In the genomic region with DNA sequence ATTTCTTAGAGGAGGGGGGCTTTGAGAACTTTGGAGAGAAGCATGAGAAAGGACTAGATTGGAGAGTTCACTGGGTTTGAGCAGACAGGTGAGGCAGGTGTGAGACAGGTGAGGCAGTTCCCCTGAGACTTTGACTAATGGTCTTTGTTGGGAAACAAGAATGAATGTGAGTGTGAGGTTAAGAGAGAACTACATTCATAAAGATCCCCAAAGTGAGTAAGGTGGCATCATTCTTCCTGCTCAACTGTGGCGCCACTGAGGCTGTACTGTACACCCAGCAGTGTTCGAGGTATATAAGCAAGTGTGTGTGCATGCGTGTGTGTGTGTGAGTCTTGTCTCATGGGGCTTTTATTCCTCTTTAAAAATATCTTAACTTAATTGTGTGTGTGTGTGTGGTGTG, we compare ENCODE assay signal across 35 mouse cellular contexts. TPM values are rescaled to one million over a fixed set of nuclear protein-coding genes. Genes with fewer than 3 reads are reported as not detected.
"Had no signal": no experiment of that assay in that cellular context is flagged by ENCODE, and none has a peak within 500 bp of the region (broad histone marks: within the 10 kb centered on the region; RNA-seq: fewer than 3 reads in every experiment).

No protein-coding gene starts in this region.

- H3K27me3 ChIP-seq: liver, embryonic 12.5 days; liver, embryonic 13.5 days; liver, embryonic 15.5 days; lung, embryonic 15.5 days; megakaryocyte, embryonic 14.5 days; midbrain, embryonic 12.5 days; midbrain, embryonic 13.5 days; midbrain, embryonic 15.5 days; neural tube, embryonic 12.5 days had no signal

- H3K9me3 ChIP-seq: limb, embryonic 10.5 days; limb, embryonic 12.5 days; limb, embryonic 13.5 days; limb, embryonic 15.5 days; liver, embryonic 12.5 days; liver, embryonic 13.5 days; liver, embryonic 15.5 days; lung, embryonic 15.5 days; megakaryocyte, embryonic 14.5 days; midbrain, embryonic 10.5 days; midbrain, embryonic 12.5 days; midbrain, embryonic 13.5 days; midbrain, embryonic 15.5 days; neural tube, embryonic 12.5 days had no signal

- ATAC-seq: liver, embryonic 12.5 days; liver, postnatal 0 days; lung, postnatal 0 days; midbrain, embryonic 13.5 days; midbrain, embryonic 15.5 days; midbrain, embryonic 16.5 days had no signal

- H3K9ac ChIP-seq: limb, embryonic 12.5 days; limb, embryonic 13.5 days; limb, embryonic 15.5 days; liver, embryonic 12.5 days; liver, embryonic 13.5 days; liver, embryonic 14.5 days; liver, embryonic 15.5 days; liver, postnatal 0 days; lung, embryonic 14.5 days; lung, embryonic 15.5 days; midbrain, embryonic 12.5 days; midbrain, embryonic 13.5 days; midbrain, embryonic 15.5 days; neural tube, embryonic 12.5 days had no signal

- H3K4me3 ChIP-seq: limb, embryonic 10.5 days; limb, embryonic 12.5 days; limb, embryonic 13.5 days; limb, embryonic 15.5 days; liver, embryonic 12.5 days; liver, embryonic 13.5 days; liver, embryonic 15.5 days; lung, embryonic 15.5 days; megakaryocyte, embryonic 14.5 days; midbrain, embryonic 10.5 days; midbrain, embryonic 12.5 days; midbrain, embryonic 13.5 days; midbrain, embryonic 15.5 days; myocyte; neural tube, embryonic 12.5 days had no signal

- H3K36me3 ChIP-seq: limb, embryonic 10.5 days; limb, embryonic 12.5 days; limb, embryonic 13.5 days; limb, embryonic 15.5 days; liver, embryonic 12.5 days; liver, embryonic 13.5 days; liver, embryonic 15.5 days; lung, embryonic 15.5 days; midbrain, embryonic 10.5 days; midbrain, embryonic 12.5 days; midbrain, embryonic 13.5 days; midbrain, embryonic 15.5 days; neural tube, embryonic 12.5 days had no signal

- H3K27ac ChIP-seq: limb, embryonic 10.5 days; limb, embryonic 12.5 days; limb, embryonic 13.5 days; limb, embryonic 15.5 days; liver, embryonic 12.5 days; liver, embryonic 13.5 days; liver, embryonic 14.5 days; liver, embryonic 15.5 days; lung, embryonic 15.5 days; macrophage; midbrain, embryonic 10.5 days; midbrain, embryonic 12.5 days; midbrain, embryonic 13.5 days; midbrain, embryonic 15.5 days; neural tube, embryonic 12.5 days had no signal

- H3K4me2 ChIP-seq: limb, embryonic 12.5 days; limb, embryonic 13.5 days; limb, embryonic 15.5 days; liver, embryonic 11.5 days; liver, embryonic 12.5 days; liver, embryonic 13.5 days; liver, embryonic 15.5 days; lung, embryonic 14.5 days; lung, embryonic 15.5 days; midbrain, embryonic 11.5 days; midbrain, embryonic 12.5 days; midbrain, embryonic 13.5 days; midbrain, embryonic 15.5 days; neural tube, embryonic 12.5 days had no signal

- DNase-seq: left cerebral cortex, postnatal 4 days; liver; liver, embryonic 13.5 days; liver, postnatal 0 days; lung, adult 18-20 months; lung, adult 2 months; lung, embryonic 14.5 days; lung, postnatal 10 days; lung, postnatal 14 days; lung, postnatal 36 days; lung, postnatal 4 days; midbrain, embryonic 14.5 days had no signal

- H3K4me1 ChIP-seq: limb, embryonic 10.5 days; limb, embryonic 12.5 days; limb, embryonic 13.5 days; limb, embryonic 15.5 days; liver, embryonic 12.5 days; liver, embryonic 13.5 days; liver, embryonic 15.5 days; lung, embryonic 15.5 days; megakaryocyte, embryonic 14.5 days; midbrain, embryonic 12.5 days; midbrain, embryonic 13.5 days; midbrain, embryonic 15.5 days; neural tube, embryonic 12.5 days had no signal

RNA-seq across cellular contexts. Expression of a gene that starts 6.4 kb away (rescaled TPM):
- total RNA-seq: liver, adult 2 months; megakaryocyte-erythroid progenitor cell, adult 5-6 weeks; monocyte, adult 5-6 weeks had no signal
- polyA plus RNA-seq: liver, adult 2 months; macrophage had no signal
